Mouse (Mus musculus) left cerebral cortex, adult 6 months (tissue): ENCODE results near the gene Pidd1. TPM values are rescaled to one million over a fixed set of nuclear protein-coding genes. Genes with fewer than 3 reads are reported as not detected.

Experiments
- long read RNA-seq, 2 experiments: library from polyadenylated mRNA; unstranded; transcript quantifications; one replicate each; pipeline ENCODE4 v2.0.0; 2019 to 2020
- polyA plus RNA-seq: library from polyadenylated mRNA; unstranded; fragments of <200 nt; fragmentation: Nextera tagmentation; gene quantifications from 2 replicates; pipeline ENCODE4 v1.2.3, GENCODE M21; 2021

Gene Pidd1
- polyA plus RNA-seq, result 0.28 and 0.41 TPM in 2 replicates
- long read RNA-seq, experiment 1, result 0 reads
- long read RNA-seq, experiment 2, result 0 reads

GRCm38 (mm10) chr7:141443828-141444237 is at the start of gene Pidd1:
Pidd1 (minus strand) TSS chr7:141444025.

GRCm38 (mm10) chr7:141475011-141475804 is 31.4 kb upstream of the Pidd1 start, which contains the start of the genes Polr2l and Tspan4:
Polr2l (minus strand) TSS chr7:141475132.
Tspan4 (plus strand) TSS chr7:141475240.

GRCm38 (mm10) chr7:141467230-141468030 is 23.6 kb upstream of the Pidd1 start, which contains the start of gene Cd151:
Cd151 (plus strand) TSS chr7:141467392.

GRCm38 (mm10) chr7:141460391-141461113 is 16.7 kb upstream of the Pidd1 start, which contains the start of gene Cracr2b:
Cracr2b (plus strand) TSS chr7:141461094.

GRCm38 (mm10) chr7:141454967-141455551 is 11.2 kb upstream of the Pidd1 start, which contains the start of gene Pnpla2:
Pnpla2 (plus strand) TSS chr7:141455198.

GRCm38 (mm10) chr7:141447110-141447991 is 3.5 kb upstream of the Pidd1 start, which contains the start of gene Rplp2:
Rplp2 (plus strand) TSS chr7:141447370.

GRCm38 (mm10) chr7:141437178-141438120 is 6.4 kb downstream of the Pidd1 start, which contains the start of gene Slc25a22:
Slc25a22 (minus strand) TSS chr7:141437892.

GRCm38 (mm10) chr7:141429310-141429709 is 14.5 kb downstream of the Pidd1 start, which contains the start of gene Cend1:
Cend1 (minus strand) TSS chr7:141429491.

GRCm38 (mm10) chr7:141413809-141414584 is 29.8 kb downstream of the Pidd1 start, which contains the start of gene Gatd1:
Gatd1 (minus strand) TSS chr7:141414136.

GRCm38 (mm10) chr7:141391625-141392551 is 51.9 kb downstream of the Pidd1 start, which contains the start of gene Taldo1:
Taldo1 (plus strand) TSS chr7:141392199.

Other genes with a start within 250 kb of the Pidd1 start
- gene Lrrc56, start 249.9 kb downstream of the Pidd1 start, polyA plus RNA-seq, result 3.4 and 3.9 TPM in 2 replicates
- not detected in 2 replicates for gene Lmntd2, start 229.9 kb downstream of the Pidd1 start, polyA plus RNA-seq
- gene Rassf7, start 228.2 kb downstream of the Pidd1 start, polyA plus RNA-seq, result 1.9 and 2.6 TPM in 2 replicates
- 17.9 and 20.5 TPM in 2 replicates for gene Phrf1, start 215.2 kb downstream of the Pidd1 start, polyA plus RNA-seq
- gene Irf7, start 177.5 kb downstream of the Pidd1 start, polyA plus RNA-seq, result 2.1 and 4.0 TPM in 2 replicates
- gene Cdhr5, start 167.2 kb downstream of the Pidd1 start, polyA plus RNA-seq, result not detected in 2 replicates
- gene Sct, start 164.9 kb downstream of the Pidd1 start, polyA plus RNA-seq, result 0.45 and 0.78 TPM in 2 replicates
- gene Drd4, start 152.0 kb downstream of the Pidd1 start, polyA plus RNA-seq, result 0.55 and 0.61 TPM in 2 replicates
- gene Deaf1, start 116.3 kb downstream of the Pidd1 start, polyA plus RNA-seq, result 54.9 and 58.5 TPM in 2 replicates
- gene Tmem80, start 116.3 kb downstream of the Pidd1 start, polyA plus RNA-seq, result 33.0 and 33.7 TPM in 2 replicates
- 3.2 and 5.2 TPM in 2 replicates for gene Eps8l2, start 105.1 kb downstream of the Pidd1 start, polyA plus RNA-seq
- gene Taldo1, start 51.8 kb downstream of the Pidd1 start, polyA plus RNA-seq, result 241 and 260 TPM in 2 replicates
- gene Gatd1, start 29.9 kb downstream of the Pidd1 start, polyA plus RNA-seq, result 38.8 and 54.8 TPM in 2 replicates
- 211 and 240 TPM in 2 replicates for gene Cend1, start 14.5 kb downstream of the Pidd1 start, polyA plus RNA-seq
- gene Slc25a22, start 6.1 kb downstream of the Pidd1 start, polyA plus RNA-seq, result 82.6 and 134 TPM in 2 replicates
- 2,138 and 2,186 TPM in 2 replicates for gene Rplp2, start 3.3 kb upstream of the Pidd1 start, polyA plus RNA-seq
- 14.2 and 16.1 TPM in 2 replicates for gene Pnpla2, start 11.2 kb upstream of the Pidd1 start, polyA plus RNA-seq
- gene Cracr2b, start 17.1 kb upstream of the Pidd1 start, polyA plus RNA-seq, result 3.8 and 5.6 TPM in 2 replicates
- gene Cd151, start 23.4 kb upstream of the Pidd1 start, polyA plus RNA-seq, result 19.9 and 43.0 TPM in 2 replicates
- gene Polr2l, start 31.1 kb upstream of the Pidd1 start, polyA plus RNA-seq, result 81.1 and 93.5 TPM in 2 replicates
- gene Tspan4, start 31.2 kb upstream of the Pidd1 start, polyA plus RNA-seq, result 24.3 and 26.7 TPM in 2 replicates
- 50.6 and 67.4 TPM in 2 replicates for gene Chid1, start 95.8 kb upstream of the Pidd1 start, polyA plus RNA-seq
- 81.2 and 127 TPM in 2 replicates for gene Ap2a2, start 118.1 kb upstream of the Pidd1 start, polyA plus RNA-seq
- gene Muc6, start 211.3 kb upstream of the Pidd1 start, polyA plus RNA-seq, result not detected in 2 replicates
- gene Muc2, start 246.3 kb upstream of the Pidd1 start, polyA plus RNA-seq, result not detected in 2 replicates